Mouse (Mus musculus) urinary bladder, postnatal 0 days (tissue): ENCODE measurements around the gene Slc30a9. TPM values are rescaled to one million over a fixed set of nuclear protein-coding genes. Genes with fewer than 3 reads are reported as not detected.

Source experiments
- polyA plus RNA-seq: library from polyadenylated mRNA; unstranded; fragments of >200 nt; fragmentation: Nextera tagmentation; extraction: Ambion mirVana; gene quantifications from 2 replicates; pipeline ENCODE4 v1.2.1, GENCODE M21; 2015

The Slc30a9 gene
- 58.3 and 73.3 TPM in 2 replicates for polyA plus RNA-seq

GRCm38 (mm10) chr5:67306698-67307521, at the start of gene Slc30a9:
Gene Slc30a9 (plus strand): TSS chr5:67306955.

DNA sequence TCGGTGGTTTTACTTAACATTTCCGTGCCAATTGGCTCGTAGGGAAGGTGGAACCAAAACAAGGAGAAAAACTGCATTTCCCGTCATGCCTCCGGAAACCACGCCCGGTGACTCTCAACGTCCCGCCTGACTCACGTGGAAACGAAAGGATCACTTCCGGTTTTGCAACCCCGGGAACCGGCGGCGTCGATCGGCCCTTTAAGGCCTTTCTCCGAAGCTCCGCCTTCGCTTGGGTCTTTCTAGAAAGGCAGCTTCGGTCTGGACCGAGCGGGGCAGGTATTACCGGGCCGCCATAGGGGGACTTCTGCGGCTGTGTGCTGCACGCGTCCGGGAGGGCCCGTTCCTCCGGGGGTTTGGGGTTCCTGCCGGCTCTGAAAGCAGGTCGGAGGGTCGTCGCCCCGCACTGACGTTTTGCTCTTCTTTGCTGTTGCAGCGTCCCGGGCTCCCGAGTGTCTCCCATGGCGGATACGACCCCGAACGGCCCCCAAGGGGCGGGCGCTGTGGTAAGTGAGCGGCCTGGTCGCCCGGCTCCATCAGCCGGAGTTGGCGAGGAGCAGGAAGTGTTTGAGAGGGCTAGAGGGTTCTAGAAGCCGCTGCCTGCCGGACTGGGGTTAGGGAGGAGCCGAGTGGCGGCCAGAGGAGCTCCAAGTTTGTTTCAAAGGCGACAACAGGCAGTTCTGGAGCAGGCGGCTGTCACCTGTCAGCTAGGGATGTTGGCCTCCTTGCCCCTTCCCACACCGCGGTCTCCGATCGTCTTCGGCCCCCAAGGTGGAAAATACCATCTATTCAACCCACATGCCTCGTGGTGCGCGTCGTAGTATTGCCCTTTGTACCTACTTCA, 46.0 kb upstream of the Slc30a9 start, which contains the start of gene Tmem33:
Tmem33 (plus strand) TSS at position 35 of the 841 bp plus-strand sequence.

Other genes with a start within 250 kb of the Slc30a9 start
- gene Phox2b, start 207.7 kb upstream of the Slc30a9 start, polyA plus RNA-seq, result 0.30 and 0.41 TPM in 2 replicates
- 69.6 and 71.2 TPM in 2 replicates for gene Tmem33, start 46.4 kb upstream of the Slc30a9 start, polyA plus RNA-seq
- 2.2 and 2.5 TPM in 2 replicates for gene Bend4, start 121.4 kb downstream of the Slc30a9 start, polyA plus RNA-seq